Mouse (Mus musculus) MEL (cell line): ENCODE measurements around the gene Gpm6b. TPM values are rescaled to one million over a fixed set of nuclear protein-coding genes. Genes with fewer than 3 reads are reported as not detected.

ENCODE experiments used
- DNase-seq: peaks from one replicate; pipeline ENCODE4 v3.0.0; 2011; ENCODE audit warnings: low read depth, low spot score
- H3K27ac ChIP-seq: 2 replicates; pipeline ENCODE4 v1.5.1; 2012; ENCODE audit warnings: low read depth, mild to moderate bottlenecking, control low read depth, low read length, moderate library complexity; ENCODE audit not compliant: control insufficient read depth
- H3K27me3 ChIP-seq, 2 experiments: fragments of 150-350 bp in 1 of 2; sonication (generic) in 1 of 2; 2 replicates each; pipeline ENCODE4 v1.6.1; 2012; ENCODE audit warnings: low read length in 2 of 2, mild to moderate bottlenecking in 2 of 2, improper control_type of control experiment in 1 of 2, moderate library complexity in 1 of 2; ENCODE audit not compliant: insufficient read depth in 2 of 2, control insufficient read depth in 1 of 2
- H3K36me3 ChIP-seq, 2 experiments: 2 replicates each; pipeline ENCODE4 v1.6.1; 2012 to 2014; ENCODE audit warnings: low read length in 2 of 2, improper control_type of control experiment in 1 of 2, inconsistent platforms in 1 of 2, mild to moderate bottlenecking in 1 of 2; ENCODE audit not compliant: insufficient read depth in 2 of 2, control insufficient read depth in 1 of 2
- H3K4me1 ChIP-seq, 2 experiments: fragments of 150-350 bp in 1 of 2; sonication (generic) in 1 of 2; 2 replicates each; pipeline ENCODE4 v1.6.1; 2012; ENCODE audit warnings: low read length in 2 of 2, improper control_type of control experiment in 1 of 2, mild to moderate bottlenecking in 1 of 2; ENCODE audit not compliant: insufficient read depth in 2 of 2, control insufficient read depth in 1 of 2
- H3K4me3 ChIP-seq, 2 experiments: fragments of 150-350 bp in 1 of 2; sonication (generic) in 1 of 2; 2 replicates each; pipeline ENCODE4 v1.5.1; 2012; ENCODE audit warnings: low read depth in 2 of 2, low read length in 2 of 2, mild to moderate bottlenecking in 2 of 2, moderate library complexity in 2 of 2, control low read depth in 1 of 2, improper control_type of control experiment in 1 of 2; ENCODE audit not compliant: control insufficient read depth in 1 of 2, insufficient read depth in 1 of 2
- H3K79me2 ChIP-seq: 2 replicates; pipeline ENCODE4 v1.6.1; 2012; ENCODE audit warnings: mild to moderate bottlenecking, low read length, moderate library complexity; ENCODE audit not compliant: control insufficient read depth, poor library complexity, insufficient read depth
- H3K9ac ChIP-seq: 2 replicates; pipeline ENCODE4 v1.6.1; 2012; ENCODE audit warnings: low read depth, mild to moderate bottlenecking, control low read depth, low read length, moderate library complexity; ENCODE audit not compliant: control insufficient read depth, poor library complexity, severe bottlenecking
- H3K9me3 ChIP-seq: fragments of 150-350 bp; sonication (generic); replicated peaks from 2 replicates; pipeline ENCODE4 v1.6.1; 2012; ENCODE audit warnings: mild to moderate bottlenecking, low read length, improper control_type of control experiment, moderate library complexity; ENCODE audit not compliant: insufficient read depth
- CHD2 ChIP-seq: IDR thresholded peaks from 2 replicates; pipeline ENCODE4 v1.6.1; 2011; ENCODE audit warnings: low read length, improper control_type of control experiment
- CTCF ChIP-seq, 3 experiments: IDR thresholded peaks in 2 of 3; conservative IDR thresholded peaks in 1 of 3; 2 replicates each; pipeline ENCODE4 v1.5.1; 2011 to 2012; ENCODE audit warnings: low read length in 3 of 3, low read depth in 2 of 3, mild to moderate bottlenecking in 2 of 3, improper control_type of control experiment in 1 of 3, inconsistent platforms in 1 of 3, mixed read lengths in 1 of 3, moderate library complexity in 1 of 3; ENCODE audit not compliant: control insufficient read depth in 1 of 3, insufficient read depth in 1 of 3, poor library complexity in 1 of 3, severe bottlenecking in 1 of 3
- E2F4 ChIP-seq: IDR thresholded peaks from 2 replicates; pipeline ENCODE4 v1.6.1; 2011; ENCODE audit warnings: low read depth, low read length, improper control_type of control experiment, borderline replicate concordance
- ELF1 ChIP-seq: IDR thresholded peaks from 2 replicates; pipeline ENCODE4 v1.6.1; 2014; ENCODE audit warnings: low read depth, mild to moderate bottlenecking, inconsistent platforms, low read length, improper control_type of control experiment, moderate library complexity
- ETS1 ChIP-seq: IDR thresholded peaks from 2 replicates; pipeline ENCODE4 v1.6.1; 2012; ENCODE audit warnings: low read depth, mild to moderate bottlenecking, inconsistent platforms, low read length, improper control_type of control experiment, moderate library complexity
- JUND ChIP-seq: IDR thresholded peaks from 2 replicates; pipeline ENCODE4 v1.6.1; 2011; ENCODE audit warnings: low read depth, mild to moderate bottlenecking, improper control_type of control experiment, low read length
- MAZ ChIP-seq: IDR thresholded peaks from 2 replicates; pipeline ENCODE4 v1.6.1; 2012; ENCODE audit warnings: low read depth, mild to moderate bottlenecking, inconsistent platforms, low read length, improper control_type of control experiment
- NELFE ChIP-seq: IDR thresholded peaks from 2 replicates; pipeline ENCODE4 v1.6.1; 2011; ENCODE audit warnings: low read depth, low read length, improper control_type of control experiment
- NRF1 ChIP-seq: IDR thresholded peaks from 2 replicates; pipeline ENCODE4 v1.6.1; 2014; ENCODE audit warnings: low read depth, mild to moderate bottlenecking, inconsistent platforms, low read length, improper control_type of control experiment, moderate library complexity; ENCODE audit not compliant: poor library complexity, insufficient read depth, severe bottlenecking
- POLR2A ChIP-seq, 2 experiments: IDR thresholded peaks; 2 replicates each; pipeline ENCODE4 v1.6.1; 2011 to 2012; ENCODE audit warnings: low read length in 2 of 2, mild to moderate bottlenecking in 2 of 2, control low read depth in 1 of 2, improper control_type of control experiment in 1 of 2, low read depth in 1 of 2, moderate library complexity in 1 of 2; ENCODE audit not compliant: control insufficient read depth in 1 of 2, insufficient read depth in 1 of 2, poor library complexity in 1 of 2
- RCOR1 ChIP-seq: IDR thresholded peaks from 2 replicates; pipeline ENCODE4 v1.6.1; 2012; ENCODE audit warnings: low read depth, mild to moderate bottlenecking, inconsistent platforms, low read length, improper control_type of control experiment
- TCF12 ChIP-seq: IDR thresholded peaks from 2 replicates; pipeline ENCODE4 v1.6.1; 2014; ENCODE audit warnings: low read depth, mild to moderate bottlenecking, inconsistent platforms, low read length, improper control_type of control experiment, moderate library complexity
- UBTF ChIP-seq: IDR thresholded peaks from 2 replicates; pipeline ENCODE4 v1.6.1; 2012; ENCODE audit warnings: low read depth, mild to moderate bottlenecking, inconsistent platforms, low read length, improper control_type of control experiment, moderate library complexity, borderline replicate concordance; ENCODE audit not compliant: insufficient read depth
- ZMIZ1 ChIP-seq: IDR thresholded peaks from 2 replicates; pipeline ENCODE4 v1.6.1; 2012; ENCODE audit warnings: low read depth, mild to moderate bottlenecking, inconsistent platforms, low read length, improper control_type of control experiment, moderate library complexity
- polyA plus RNA-seq, 2 experiments: library from polyadenylated mRNA; stranded (reverse) in 1 of 2; unstranded in 1 of 2; fragments of >175 nt in 1 of 2; fragments of >200 nt in 1 of 2; gene quantifications; 2 replicates each; pipeline versions ENCODE4 v1.2.1 to v1.2.4; 2012; ENCODE audit warnings: low replicate concordance in 2 of 2, low read depth in 1 of 2; ENCODE audit not compliant: insufficient read length in 2 of 2, insufficient read depth in 1 of 2, missing spikeins in 1 of 2
- total RNA-seq: library from RNA; depleted of rRNA; stranded (reverse); fragments of 300-350 nt; gene quantifications from 2 replicates; pipeline ENCODE4 v1.2.3, GENCODE M21; 2012

The Gpm6b gene
- total and polyA plus RNA-seq, 3 experiments, result 4.9 to 13.2 TPM; not detected in 1

- Histone ChIP-seq H3K4me3 (no peak overlapping the region), H3K4me1 (no peaks in the 10 kb centered on the region), H3K9me3 (no peaks in the 10 kb centered on the region), H3K36me3 (no peaks in the 10 kb centered on the region), H3K27ac (no peak overlapping the region), H3K27me3 (no peaks in the 10 kb centered on the region), H3K9ac (no peak overlapping the region), H3K79me2 (no peaks in the 10 kb centered on the region)
- DNase-seq, result no peak
- TF ChIP-seq RCOR1 (no peak), TCF12 (no peak), ETS1 (no peak), E2F4 (no peak), CHD2 (no peak), UBTF (no peak), POLR2A (IDR thresholded peaks at IDR 0.05; ENCODE audit: control insufficient read depth in 1 of 2, insufficient read depth in 1 of 2, low read depth in 1 of 2, low read length in 2 of 2, poor library complexity in 1 of 2) (no peak), ZMIZ1 (no peak), JUND (no peak)
- TF ChIP-seq, all 39 proteins: peak for 0
Measured at GRCm38 (mm10) chrX:166226856-166227255, 11.9 kb upstream of the Gpm6b start.

- no peak for DNase-seq
- no peak overlapping the region for H3K4me3 ChIP-seq
- H3K79me2 ChIP-seq, result no peaks in the 10 kb centered on the region
- peak; percentile 13; the same call in 1 of the 2 replicates for TF ChIP-seq ETS1
- no peak for TF ChIP-seq ELF1
- no peak for TF ChIP-seq CHD2
- no peaks in the 10 kb centered on the region for H3K4me1 ChIP-seq
- no peaks in the 10 kb centered on the region for H3K9me3 ChIP-seq
- no peak overlapping the region for H3K9ac ChIP-seq
- H3K36me3 ChIP-seq, result no peaks in the 10 kb centered on the region
- no peaks in the 10 kb centered on the region for H3K27me3 ChIP-seq
- H3K27ac ChIP-seq, result no peak overlapping the region
Measured at GRCm38 (mm10) chrX:166229750-166230149, 9.0 kb upstream of the Gpm6b start.

GRCm38 (mm10) chrX:166230515-166231267 is 8.0 kb upstream of the Gpm6b start:
- Histone ChIP-seq H3K27me3 (no peaks in the 10 kb centered on the region), H3K79me2 (no peaks in the 10 kb centered on the region), H3K9me3 (no peaks in the 10 kb centered on the region), H3K36me3 (no peaks in the 10 kb centered on the region), H3K4me1 (no peaks in the 10 kb centered on the region)
- TF ChIP-seq NRF1 (no peak), TCF12 (no peak), MAZ (no peak), RCOR1 (no peak), NELFE (no peak), CTCF (IDR thresholded peaks at IDR 0.05 in 2 of 3, conservative IDR thresholded peaks at IDR 0.05 in 1 of 3; ENCODE audit: control insufficient read depth in 1 of 3, insufficient read depth in 1 of 3, low read depth in 2 of 3, low read length in 3 of 3, poor library complexity in 1 of 3, severe bottlenecking in 1 of 3) (no peak)
- TF ChIP-seq, all 39 proteins: peak for 0
- DNase-seq, result no peak
- H3K4me3 ChIP-seq, result no peak overlapping the region
- no peak overlapping the region for H3K9ac ChIP-seq
- no peak overlapping the region for H3K27ac ChIP-seq
